Mouse (Mus musculus): ENCODE measurements at regions not wholly inside any gene's neighbourhood (a gene's known extent, or its start where the extent isn't known, plus 50 kb on each side); places are given as distances from the start of the nearest gene placed in this dataset.
A peak's percentile ranks its signal among the peaks of the same experiment; 100 is the strongest.
"Not testable (repeated sequence)": the region's sequence is repeated elsewhere in the genome, so short reads cannot be mapped to it uniquely, and the experiment has no call there.

DNA sequence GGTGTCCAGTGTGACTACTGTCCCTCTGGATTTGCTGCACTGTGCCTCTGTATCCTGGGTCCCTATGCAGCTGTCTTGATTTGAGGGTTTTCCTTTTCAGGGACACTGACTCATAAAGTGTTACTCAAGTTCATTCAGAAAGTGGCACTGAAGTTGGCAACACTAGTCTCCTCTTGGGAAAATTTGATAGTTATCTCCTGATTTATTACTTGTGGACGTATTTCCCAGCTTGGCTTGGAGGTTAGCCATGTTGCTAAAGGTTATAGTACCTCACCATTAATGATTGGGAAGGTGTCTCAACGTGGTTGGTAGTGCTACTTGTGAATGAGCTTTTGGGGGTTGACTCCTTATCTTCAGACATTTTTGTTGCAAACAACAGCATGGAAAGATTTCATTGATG, 130.1 kb upstream of the Ttc29 start:
- DNase-seq, result no peak

DNA sequence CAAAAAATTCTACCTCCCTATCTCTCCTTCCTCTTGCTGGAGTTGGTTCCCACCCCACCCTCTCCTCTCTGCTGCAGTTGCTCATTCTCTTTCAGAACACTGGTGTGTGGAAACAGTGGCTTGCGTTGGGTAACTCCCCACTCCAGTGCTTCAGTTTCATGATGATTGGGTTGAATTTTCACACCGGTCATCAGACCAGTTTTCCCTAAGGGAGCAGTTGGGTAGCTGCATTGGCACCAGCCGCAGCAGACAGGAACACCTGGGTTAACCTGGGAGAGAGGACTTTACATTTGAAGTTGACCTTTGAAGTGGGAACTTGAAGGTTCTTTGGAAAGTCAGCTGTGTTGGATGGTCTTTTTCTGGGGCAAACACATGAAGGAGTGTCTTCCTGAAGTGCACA, 126.7 kb upstream of the Ttc29 start:
- DNase-seq, result no peak

DNA sequence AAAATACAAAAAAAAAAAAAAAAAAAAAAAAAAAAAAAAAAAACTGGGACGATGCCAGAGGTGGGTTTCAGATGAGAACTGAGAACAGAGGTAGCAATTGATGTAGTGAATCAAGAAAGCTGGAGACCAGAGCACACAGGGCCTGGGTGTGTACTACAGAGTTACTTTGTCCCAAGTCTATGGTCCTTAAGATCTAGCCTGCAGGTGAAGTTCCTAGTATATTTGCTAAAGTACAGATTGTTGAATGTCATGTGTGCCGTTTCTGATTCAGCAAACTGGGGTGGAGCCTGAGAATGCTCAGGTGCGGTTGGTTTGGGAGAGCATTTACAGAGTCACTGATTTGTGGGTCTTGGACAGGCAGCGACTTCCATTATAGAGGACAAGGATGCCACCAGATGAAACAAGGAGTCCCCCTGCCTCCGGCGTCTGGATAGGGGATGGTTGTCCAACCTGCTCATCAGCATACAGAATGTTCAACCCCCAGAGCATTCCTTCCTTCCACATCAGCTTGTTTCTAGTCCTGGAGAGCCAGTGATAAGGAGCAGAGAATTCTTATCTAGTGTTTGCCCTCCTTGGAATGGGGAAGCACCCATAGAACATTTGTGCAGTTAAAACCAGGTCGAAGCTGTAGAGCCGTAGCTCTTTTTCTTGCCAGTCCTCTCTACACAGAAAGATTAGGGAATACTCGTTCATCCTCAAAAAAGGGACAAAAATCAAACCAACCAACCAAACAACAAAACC, 122.5 kb upstream of the Ttc29 start:
- DNase-seq, result no peak

DNA sequence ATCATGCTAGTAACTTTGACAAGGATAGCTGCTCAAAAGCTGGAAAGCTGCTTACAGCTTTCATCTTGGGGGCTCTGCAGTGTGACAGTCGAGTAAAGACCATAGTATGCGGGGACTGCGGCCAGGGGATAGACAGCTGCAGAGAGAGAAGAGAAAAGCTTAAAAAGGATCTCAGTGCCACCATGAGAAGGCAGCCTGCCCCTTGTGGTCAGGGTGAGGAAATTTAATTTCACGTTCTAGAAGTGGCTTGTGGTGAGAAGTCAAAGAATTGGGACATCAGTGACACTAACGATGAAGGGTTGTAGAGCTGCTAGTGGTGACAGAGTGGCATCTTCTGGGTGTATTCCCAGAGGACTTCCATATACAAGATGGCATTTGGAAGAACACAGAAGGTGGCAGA, 116.7 kb upstream of the Ttc29 start:
- DNase-seq, result no peak

DNA sequence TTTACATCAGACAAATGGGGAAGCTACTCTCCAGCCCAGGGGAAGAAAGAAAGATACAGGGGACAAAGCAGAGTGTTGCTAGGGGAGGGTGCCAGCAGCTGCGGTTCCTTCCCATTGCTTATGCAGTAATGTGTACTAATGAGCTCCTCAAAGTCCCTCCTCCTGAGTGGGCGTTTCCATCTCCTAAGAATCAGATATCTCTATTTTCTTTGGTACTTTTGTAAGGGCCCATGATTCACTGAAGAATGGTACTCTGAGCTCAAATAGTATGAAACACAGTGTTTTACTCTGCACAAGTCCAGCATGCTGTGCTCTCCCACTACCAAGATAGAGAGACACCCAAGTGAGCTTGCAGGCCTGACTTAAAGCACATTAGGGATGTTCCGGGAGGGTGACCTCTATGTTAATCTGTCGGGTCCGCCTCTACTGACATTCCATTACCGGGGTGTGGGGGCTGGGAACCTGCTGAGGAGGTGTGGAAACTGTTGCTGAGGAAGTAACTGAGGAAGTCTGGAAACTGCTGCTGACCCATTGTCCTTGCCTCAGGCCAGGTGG, 114.8 kb upstream of the Ttc29 start:
- no peak for DNase-seq

DNA sequence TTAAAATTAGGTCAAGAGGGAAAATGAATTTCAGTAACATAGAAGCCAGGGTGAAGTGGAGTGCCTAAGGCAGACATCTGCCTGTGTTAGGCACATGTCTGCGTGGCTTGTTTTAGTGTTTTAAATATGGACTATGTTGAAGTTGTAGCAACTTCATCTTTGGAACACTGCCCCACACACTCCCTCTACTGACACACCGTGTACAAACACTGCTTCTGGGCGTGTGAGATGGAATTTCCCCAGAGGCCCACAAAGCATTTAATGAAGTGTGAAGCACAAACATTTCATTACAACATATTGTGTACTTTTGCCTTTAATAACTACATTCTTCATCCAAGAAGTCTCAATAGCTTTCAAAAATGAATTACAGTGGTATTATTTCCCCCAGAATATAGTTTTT, 114.0 kb upstream of the Ttc29 start:
- DNase-seq, result no peak

DNA sequence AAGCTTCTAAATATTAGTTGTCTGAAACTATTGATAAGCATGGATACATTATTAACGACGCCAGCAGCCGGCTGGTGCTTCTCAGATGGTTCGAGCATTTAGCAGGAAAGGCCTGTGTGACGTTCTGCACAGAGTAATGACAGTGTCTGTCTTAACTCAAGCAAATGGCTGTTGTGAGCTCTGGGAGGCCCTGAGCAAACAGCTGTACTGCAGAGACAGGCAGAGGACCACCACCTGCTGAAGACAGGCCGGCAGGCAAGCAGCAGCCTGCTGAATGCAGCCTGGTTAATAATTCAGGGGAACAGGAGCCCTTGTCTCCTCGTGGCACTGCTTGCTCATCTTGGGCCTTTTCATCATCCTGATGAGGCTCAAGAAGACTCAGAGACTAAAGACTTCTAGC, 105.8 kb upstream of the Ttc29 start:
- DNase-seq, result no peak

DNA sequence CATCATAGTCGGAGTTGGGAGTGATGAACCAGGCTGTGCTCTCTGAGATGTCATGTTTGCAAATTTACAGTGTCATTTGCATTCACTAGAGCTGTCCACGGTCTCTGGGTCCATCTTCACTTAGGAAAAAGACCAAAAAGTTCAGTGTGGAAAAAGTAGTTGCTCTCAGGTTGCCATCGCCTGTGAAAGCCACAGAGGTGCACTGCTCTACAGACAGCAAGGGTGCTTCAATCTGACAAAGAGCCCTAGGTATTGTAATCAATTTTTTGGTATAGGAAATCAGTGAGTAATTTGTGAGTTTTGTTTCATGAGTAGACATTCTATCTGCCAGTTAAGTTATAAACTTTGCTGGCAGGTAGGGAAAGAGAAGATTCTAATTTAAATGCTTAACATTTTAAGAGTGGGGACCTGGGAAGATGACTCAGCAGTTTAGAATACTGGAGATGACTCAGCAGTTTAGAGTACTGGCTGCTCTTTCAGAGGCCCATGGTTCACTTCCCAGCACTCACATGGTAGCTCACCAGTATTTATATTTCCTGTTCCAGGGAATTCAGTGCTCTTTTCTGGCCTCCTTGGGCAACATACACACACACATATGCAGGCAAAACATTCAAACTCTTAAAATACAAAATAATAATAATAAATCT, 103.0 kb upstream of the Ttc29 start:
- DNase-seq, result no peak

DNA sequence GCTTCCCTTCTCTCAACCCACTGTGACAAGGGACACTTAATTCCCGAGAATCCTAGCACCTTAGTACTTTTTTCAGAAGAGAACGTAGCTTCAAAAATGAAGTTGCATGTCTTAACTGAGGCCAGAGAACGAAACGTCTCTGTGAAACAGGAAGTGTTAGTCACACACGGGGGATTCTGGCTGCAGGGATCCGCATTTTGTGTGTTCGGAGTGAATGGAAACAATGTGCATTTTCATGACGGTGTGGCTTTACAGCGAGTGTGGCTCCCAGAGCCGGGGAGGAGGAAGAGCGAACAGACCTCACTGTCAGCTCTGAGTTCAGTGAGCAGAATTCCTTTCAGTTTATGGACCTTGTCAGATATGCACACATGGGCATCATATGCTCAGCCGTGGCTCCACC, 100.0 kb upstream of the Ttc29 start:
- DNase-seq, result no peak

DNA sequence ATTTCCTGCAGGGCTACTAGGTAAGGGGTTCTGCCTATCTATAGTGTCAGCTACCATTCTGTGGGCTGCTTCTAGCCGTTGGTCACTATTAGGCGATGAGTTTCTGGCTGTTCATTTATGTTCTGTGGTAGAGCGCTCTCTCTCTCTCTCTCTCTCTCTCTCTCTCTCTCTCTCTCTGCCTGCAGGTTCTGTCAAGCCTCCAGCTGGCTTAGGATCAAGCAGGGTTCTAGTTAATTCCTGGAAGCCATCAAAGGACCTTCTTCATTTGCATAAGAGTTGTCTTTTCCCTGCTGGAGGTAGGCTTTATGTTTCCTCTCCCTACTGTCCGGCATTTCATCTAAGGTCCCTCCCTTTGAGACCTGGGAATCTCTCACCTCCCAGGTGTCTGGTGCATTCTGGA, 98.6 kb upstream of the Ttc29 start:
- DNase-seq, result no peak

DNA sequence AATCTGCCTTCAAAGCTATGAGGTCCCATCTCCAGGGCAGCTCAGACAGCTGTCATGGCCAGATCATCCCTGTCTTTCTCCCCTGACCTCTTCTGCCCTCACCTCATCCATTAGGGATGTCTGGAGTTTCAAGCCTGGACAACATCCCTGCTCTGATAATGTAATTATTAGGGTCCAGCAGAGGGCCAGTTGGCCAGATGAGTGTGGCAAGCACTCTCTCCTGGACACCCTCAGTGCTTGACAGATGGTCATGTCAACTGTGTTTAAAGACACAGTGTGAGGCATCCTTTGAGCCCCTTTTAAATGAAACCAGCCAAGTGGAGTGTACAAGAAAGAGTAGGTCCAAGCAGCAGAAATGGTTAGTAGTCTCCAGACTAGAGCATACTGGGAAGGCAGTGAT, 95.9 kb upstream of the Ttc29 start:
- no peak for DNase-seq

DNA sequence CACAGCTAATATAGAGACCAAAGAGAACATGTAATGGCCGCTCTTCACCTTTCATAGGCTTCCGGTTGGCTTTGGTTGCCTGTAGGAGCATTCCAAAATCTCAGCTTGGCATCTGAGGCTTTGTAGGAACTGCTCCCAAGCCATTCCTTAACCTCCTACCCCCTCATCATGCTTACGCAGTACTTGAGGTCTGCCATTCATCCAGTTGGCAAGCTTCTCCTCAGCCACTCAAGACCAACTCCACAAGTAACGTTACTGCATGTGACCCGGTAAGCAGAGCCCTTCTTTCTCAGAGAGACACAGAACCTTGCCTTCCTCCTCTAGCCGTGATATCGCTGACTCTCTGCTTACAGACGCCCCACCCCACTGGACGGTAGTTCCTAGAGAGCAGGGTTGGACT, 94.6 kb upstream of the Ttc29 start:
- no peak for DNase-seq

DNA sequence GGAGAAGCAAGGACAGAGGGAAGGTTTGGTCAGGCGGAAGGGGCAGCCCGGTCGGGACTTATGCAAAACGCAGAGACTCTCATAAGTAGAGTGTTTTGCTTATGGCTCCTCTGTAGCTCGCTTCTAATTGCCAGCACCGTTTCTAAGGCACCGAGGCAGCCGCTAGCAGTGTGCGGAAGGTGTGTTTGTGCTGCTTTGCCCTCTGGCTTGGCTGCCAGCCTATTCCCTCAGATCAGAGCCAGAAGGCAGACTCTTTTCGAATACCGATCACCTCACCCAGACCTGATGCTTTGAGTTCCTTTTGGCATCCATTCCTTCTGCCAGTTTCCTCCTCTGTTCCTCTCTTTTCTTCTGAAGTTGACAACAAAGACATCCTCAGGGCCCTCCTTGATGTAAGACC, 93.4 kb upstream of the Ttc29 start:
- DNase-seq, result peak; percentile 34

DNA sequence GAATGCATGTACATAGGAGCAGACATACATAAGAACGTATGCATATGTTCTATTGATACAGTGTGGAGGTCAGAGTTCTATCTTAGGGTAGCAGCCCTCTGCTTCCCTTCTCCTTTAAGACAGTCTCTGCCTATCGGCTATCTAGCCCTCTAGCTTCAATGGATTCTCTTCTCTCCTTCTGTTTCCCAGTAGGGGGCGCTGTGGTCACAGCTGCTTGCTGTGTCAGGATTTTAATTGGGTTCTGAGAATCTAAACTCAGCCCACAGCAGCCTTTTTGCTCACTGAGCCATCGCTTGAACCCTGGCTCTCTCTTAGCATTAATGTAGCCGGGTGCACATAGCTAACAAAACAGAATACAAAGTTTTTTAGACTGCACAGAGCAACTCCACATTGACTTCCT, 88.8 kb upstream of the Ttc29 start:
- no peak for DNase-seq

DNA sequence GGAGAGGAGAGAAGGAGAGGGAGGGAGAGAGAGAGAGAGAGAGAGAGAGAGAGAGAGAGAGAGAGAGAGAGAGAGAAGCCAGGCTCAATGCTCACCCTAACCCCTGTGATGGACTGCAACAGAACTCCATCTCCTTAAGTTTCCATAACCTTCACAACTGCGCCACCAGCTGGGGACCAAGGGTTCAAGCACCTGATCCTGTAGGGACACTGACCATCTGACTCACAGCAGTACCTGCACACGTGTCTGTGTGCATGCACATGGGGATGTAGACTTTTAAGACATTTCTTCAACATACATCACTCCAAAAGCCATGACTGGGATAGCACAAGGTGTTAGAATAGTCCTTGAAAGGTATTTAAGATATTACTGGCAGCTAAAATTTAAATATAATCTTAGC, 85.2 kb upstream of the Ttc29 start:
- DNase-seq, result no peak

DNA sequence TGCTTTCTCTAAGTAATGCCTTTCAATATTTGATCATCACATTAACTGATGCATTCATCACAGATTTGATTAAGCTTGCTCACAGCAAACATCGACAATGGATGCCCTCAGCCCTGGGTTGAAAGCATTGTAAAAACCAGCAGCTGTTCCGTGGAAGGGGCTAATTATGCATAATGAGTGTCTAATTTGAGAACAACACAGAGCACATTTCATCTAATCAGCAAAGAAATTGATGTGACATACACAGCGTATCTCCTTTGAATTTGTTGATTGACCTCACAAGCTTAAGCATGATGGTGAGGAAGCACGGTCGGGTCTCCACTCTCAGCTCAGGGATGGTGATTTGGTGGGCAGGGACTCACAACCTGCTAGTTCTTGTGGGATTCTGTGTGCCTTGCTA, 84.0 kb upstream of the Ttc29 start:
- no peak for DNase-seq

DNA sequence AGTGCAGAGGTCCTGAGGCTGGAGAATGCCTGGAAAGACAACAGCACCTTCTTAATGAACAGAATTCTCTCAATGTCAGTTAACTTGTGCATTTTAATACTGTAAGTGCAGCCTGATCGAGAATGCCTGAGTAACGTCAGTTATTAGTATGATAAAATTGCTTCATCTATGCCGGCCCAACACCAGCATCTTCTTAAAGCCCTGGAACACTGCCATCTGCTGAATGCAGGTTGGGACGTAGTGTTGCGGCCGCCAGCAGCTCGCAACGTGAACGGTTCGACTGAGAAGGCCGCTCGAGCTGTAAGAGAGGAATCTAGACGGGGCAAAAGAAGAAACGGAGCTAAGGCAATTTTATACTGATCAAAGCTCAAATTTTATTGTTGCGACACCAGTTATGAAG, 73.6 kb upstream of the Ttc29 start:
- DNase-seq, result not testable (repeated sequence)

DNA sequence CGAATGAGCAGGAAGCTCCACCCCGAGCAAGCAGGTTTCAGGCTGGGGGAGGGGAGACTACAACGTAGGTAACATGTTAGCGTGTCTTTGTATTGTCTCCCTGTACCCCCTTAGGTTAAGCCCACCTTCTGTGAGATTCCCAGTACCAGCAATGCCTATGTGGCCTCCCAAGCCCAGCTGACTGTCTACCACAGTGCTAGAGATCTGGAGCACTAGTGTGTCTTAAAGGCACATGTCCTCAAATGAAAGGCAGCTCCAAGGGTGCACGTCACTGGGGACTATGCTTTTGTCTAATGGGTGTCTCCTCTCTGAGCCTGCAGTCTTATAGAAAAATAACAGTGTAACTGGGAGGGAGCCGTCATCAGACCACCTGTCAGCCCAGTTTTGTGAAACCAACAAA, 65.9 kb upstream of the Ttc29 start:
- DNase-seq, result no peak

DNA sequence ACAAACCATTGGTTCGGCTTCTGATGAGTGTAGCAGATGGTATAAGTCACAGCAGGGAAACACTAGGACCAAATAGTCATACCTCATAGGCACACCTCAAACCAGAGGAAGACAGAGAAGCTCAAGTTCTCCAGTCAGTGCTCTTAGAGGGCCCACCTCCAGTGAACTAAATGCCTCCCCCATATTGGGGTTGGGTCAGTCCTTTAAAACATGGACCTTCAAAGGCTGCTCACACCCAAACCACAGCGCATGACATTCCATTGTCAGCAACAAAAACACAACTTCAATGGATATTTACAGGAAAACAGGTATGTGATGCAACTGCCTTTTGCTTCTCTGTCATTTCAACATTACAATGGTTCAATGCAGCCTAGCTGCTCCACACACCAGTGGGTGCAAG, 65.1 kb upstream of the Ttc29 start:
- DNase-seq, result no peak

DNA sequence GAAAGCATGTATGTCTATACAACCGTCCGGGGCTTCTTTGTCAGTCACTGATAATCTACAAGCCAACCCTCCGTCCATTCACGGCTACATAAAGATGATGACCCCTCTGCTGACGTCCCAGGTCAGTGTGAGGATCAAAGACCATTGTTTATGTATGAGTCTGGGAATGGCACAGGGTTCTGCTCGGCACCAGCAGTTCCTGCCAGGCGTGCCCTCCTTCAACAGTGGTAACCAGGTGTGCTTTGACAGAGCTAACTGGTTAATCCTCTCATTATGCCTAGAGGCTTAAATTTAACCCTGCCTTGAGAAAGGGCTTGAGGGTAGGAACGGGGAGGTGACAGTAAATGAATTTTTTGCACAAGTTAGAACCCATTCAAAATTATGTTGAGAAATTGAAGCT, 58.2 kb upstream of the Ttc29 start:
- no peak for DNase-seq

DNA sequence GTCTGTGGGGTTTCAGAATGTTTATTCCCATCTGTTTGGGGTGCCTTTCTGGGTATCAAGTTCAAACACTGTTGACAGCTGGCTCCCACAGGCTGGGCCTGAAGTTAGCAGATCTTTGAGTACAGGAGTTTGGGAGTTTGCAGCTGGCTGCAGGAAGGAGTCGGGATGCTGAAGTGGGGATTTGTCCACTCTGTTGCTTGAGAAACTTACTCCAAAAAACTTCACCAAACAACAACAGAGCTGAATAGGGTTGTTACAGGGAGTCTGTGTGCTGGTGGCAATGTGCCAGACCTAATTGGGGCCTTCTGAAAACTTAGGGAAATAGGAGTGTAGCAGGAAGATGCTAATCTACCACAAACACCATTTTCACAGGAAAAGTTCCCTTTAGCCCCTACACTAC, 51.1 kb upstream of the Ttc29 start:
- peak; percentile 32 for DNase-seq

DNA sequence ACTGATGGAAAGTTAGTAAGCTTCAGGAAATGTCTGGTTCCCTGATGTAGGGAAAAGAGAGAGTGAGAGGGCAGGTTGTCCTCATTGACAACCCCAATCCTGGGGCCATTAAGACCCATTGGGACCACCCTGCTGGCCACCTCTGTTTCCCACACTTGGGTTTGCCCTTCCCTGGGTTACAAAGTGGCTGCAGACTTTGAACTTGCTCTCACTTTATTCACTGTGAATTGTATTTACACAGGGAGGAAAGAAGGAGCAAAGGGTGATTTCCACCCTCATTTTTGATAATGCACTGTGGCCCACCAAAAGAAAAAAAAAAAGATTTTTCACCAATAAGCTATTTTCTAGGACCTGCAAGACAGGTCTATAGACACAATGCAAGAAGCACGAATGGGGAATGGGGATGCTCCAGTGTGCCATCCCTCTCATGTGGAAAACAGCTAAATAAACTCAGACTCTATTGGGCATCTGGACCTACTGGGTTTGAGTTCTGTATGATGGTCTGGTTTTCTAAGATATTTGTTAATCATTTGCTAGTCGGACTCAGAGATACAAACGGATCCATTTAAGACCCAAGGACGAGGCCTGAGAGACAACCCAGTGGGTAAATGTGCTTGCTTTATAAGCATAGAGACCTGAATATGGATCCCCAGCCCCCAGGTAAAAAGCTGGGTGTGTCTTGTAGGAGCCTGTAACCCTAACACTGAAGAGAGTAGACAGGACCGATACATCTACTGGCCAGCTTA, 50.2 kb upstream of the Ttc29 start:
- DNase-seq, result no peak

Measured in layer of hippocampus, adult 9-11 months (tissue).